Mouse (Mus musculus) spleen, embryonic (tissue): Measurements from ENCODE around the gene Sec14l1.

Experiments
- CTCF ChIA-PET: fragments of 350-600 bp; sonication (Branson Sonifier 250); formaldehyde crosslinking; loops from one replicate; lab custom pipeline; 2022; lab: Charles Lee

The Sec14l1 gene

GRCm38 (mm10) chr11:117150467-117150966, 35.5 kb downstream of the Sec14l1 start:
- CTCF ChIA-PET = interaction anchor here (0.7 kb wide), 1 partner anchor 343 kb away, joined by 4 read pairs; no protein-coding TSS in a partner anchor

- CTCF ChIA-PET = no interaction called here
These were observed 36.5 kb downstream of the Sec14l1 start for GRCm38 (mm10) chr11:117151461-117151860.

- CTCF ChIA-PET = no interaction called here
These were observed 37.6 kb downstream of the Sec14l1 start for GRCm38 (mm10) chr11:117152541-117152940.

- CTCF ChIA-PET = interaction anchor here (0.6 kb wide), 1 partner anchor 150 kb away, joined by 3 read pairs; no protein-coding TSS in a partner anchor
These were observed 38.6 kb downstream of the Sec14l1 start for GRCm38 (mm10) chr11:117153553-117153952.

- CTCF ChIA-PET = no interaction called here
These were observed 39.3 kb downstream of the Sec14l1 start for GRCm38 (mm10) chr11:117154088-117154815.

GRCm38 (mm10) chr11:117156725-117157124, 41.8 kb downstream of the Sec14l1 start:
- CTCF ChIA-PET = no interaction called here

- CTCF ChIA-PET = no interaction called here
These were observed 43.4 kb downstream of the Sec14l1 start for GRCm38 (mm10) chr11:117158343-117158742.

- CTCF ChIA-PET = no interaction called here
These were observed 44.4 kb downstream of the Sec14l1 start for GRCm38 (mm10) chr11:117159257-117159945.

GRCm38 (mm10) chr11:117159946-117160307, 45.0 kb downstream of the Sec14l1 start:
- CTCF ChIA-PET = no interaction called here

GRCm38 (mm10) chr11:117160791-117161190, 45.8 kb downstream of the Sec14l1 start:
- CTCF ChIA-PET = no interaction called here

- CTCF ChIA-PET = no interaction called here
These were observed 46.6 kb downstream of the Sec14l1 start for GRCm38 (mm10) chr11:117161574-117161973.

- CTCF ChIA-PET = interaction anchor here (0.6 kb wide), 1 partner anchor 1357 kb away, joined by 6 read pairs; no protein-coding TSS in a partner anchor
These were observed 48.1 kb downstream of the Sec14l1 start for GRCm38 (mm10) chr11:117163098-117163497.

- CTCF ChIA-PET = interaction anchor here (0.6 kb wide), 1 partner anchor 1356 kb away, joined by 6 read pairs; no protein-coding TSS in a partner anchor
These were observed 48.8 kb downstream of the Sec14l1 start for GRCm38 (mm10) chr11:117163771-117164170.

- CTCF ChIA-PET = no interaction called here
These were observed 53.5 kb downstream of the Sec14l1 start for GRCm38 (mm10) chr11:117168278-117169087.

GRCm38 (mm10) chr11:117169088-117169635, 54.2 kb downstream of the Sec14l1 start:
- CTCF ChIA-PET = no interaction called here

GRCm38 (mm10) chr11:117169801-117170565, 55.0 kb downstream of the Sec14l1 start:
- CTCF ChIA-PET = no interaction called here

GRCm38 (mm10) chr11:117174098-117174892, 59.3 kb downstream of the Sec14l1 start:
- CTCF ChIA-PET = interaction anchor here (0.6 to 4.1 kb wide), 4 partner anchors 97 to 680 kb away, joined by 3 to 15 read pairs (median 4); no protein-coding TSS in a partner anchor

GRCm38 (mm10) chr11:117174924-117175323, 60.0 kb downstream of the Sec14l1 start:
- CTCF ChIA-PET = interaction anchor here (0.6 to 4.1 kb wide), 3 partner anchors 97 to 679 kb away, joined by 3 to 15 read pairs (median 5); no protein-coding TSS in a partner anchor

GRCm38 (mm10) chr11:117175472-117175871, 60.5 kb downstream of the Sec14l1 start:
- CTCF ChIA-PET = interaction anchor here (0.7 to 4.1 kb wide), 3 partner anchors 98 to 227 kb away, joined by 3 to 15 read pairs (median 3); no protein-coding TSS in a partner anchor
